Mouse (Mus musculus) embryonic stem cell, embryonic (primary cell): ENCODE results near the gene Enpp5.

Experiments
- CTCF ChIA-PET, 4 experiments: fragments of 300-600 bp in 2 of 4; fragments of 350-600 bp in 2 of 4; sonication (Branson Sonifier 250); formaldehyde crosslinking; loops; one replicate each; lab custom pipeline; 2022; ENCODE audit warnings: inconsistent platforms in 2 of 4; lab: Charles Lee
- POLR2A ChIA-PET, 4 experiments: fragments of 300-600 bp in 2 of 4; fragments of 350-600 bp in 2 of 4; sonication (Branson Sonifier 250); formaldehyde crosslinking; loops; one replicate each; lab custom pipeline; 2022; ENCODE audit warnings: antibody characterized with exemption in 4 of 4, inconsistent platforms in 1 of 4; lab: Charles Lee

The Enpp5 gene

DNA sequence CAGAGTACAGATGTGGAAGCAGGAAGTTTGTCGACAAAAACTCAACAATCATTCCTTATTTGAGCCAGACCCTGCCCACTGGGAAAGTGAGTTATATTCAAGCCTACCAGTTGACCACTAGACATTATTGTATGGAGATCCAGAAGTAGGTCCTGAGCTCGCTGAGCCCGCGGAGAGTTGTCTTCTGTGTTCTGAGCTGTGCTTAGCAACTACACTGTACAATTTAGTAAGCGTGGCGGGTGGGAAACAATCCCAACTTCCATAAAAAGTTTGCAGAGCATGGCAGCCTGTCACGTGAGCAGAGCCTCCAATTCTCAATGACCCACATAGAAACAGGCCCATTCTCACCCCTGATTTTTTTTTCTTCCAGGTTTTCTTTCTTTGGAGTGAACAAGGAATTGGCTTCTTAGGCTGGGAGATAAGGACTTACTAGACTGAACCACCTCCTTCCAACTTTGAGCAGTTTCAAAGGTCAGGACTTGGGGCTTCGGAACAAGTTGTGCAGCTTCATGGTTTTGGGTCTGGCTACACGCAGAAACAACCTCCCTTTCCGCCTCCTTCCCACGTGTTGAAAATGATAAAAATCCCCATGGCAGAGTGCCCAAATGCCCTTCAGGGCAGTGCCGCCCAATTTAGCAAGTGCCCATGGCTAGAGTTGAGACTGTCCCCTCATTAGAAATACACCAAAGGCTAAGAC, 1.3 kb upstream of the Enpp5 start:
- ChIA-PET POLR2A (interaction anchor here in 2 of 4 experiments (1.5 to 1.8 kb wide), 2 partner anchors 28 kb away, joined by 4 to 9 read pairs; partner anchors contain the start of gene Enpp4 (in 2 of the 2)), CTCF (interaction anchor here in 3 of 4 experiments (0.5 to 1.8 kb wide), 6 partner anchors 14 to 378 kb away, joined by 3 to 6 read pairs (median 3); no protein-coding TSS in a partner anchor)

- POLR2A ChIA-PET: interaction anchor here in 3 of 4 experiments (1.2 to 1.8 kb wide), 3 partner anchors 9 to 28 kb away, joined by 3 to 9 read pairs (median 4); partner anchors contain the start of gene Enpp4 (in 2 of the 3)
- CTCF ChIA-PET: interaction anchor here (0.5 to 1.2 kb wide), 7 partner anchors 13 to 379 kb away, joined by 3 to 6 read pairs (median 3); no protein-coding TSS in a partner anchor
Measured at GRCm38 (mm10) chr17:44077843-44078160, 811 bp upstream of the Enpp5 start.

- ChIA-PET POLR2A (no interaction called here), CTCF (no interaction called here)
Measured at GRCm38 (mm10) chr17:44083156-44083555, 4.5 kb downstream of the Enpp5 start.

- ChIA-PET CTCF (no interaction called here), POLR2A (interaction anchor here in 1 of 4 experiments (0.8 kb wide), 1 partner anchor 18 kb away, joined by 3 read pairs; no protein-coding TSS in a partner anchor)
Measured at GRCm38 (mm10) chr17:44088226-44088625, 9.6 kb downstream of the Enpp5 start.

- ChIA-PET POLR2A (no interaction called here), CTCF (interaction anchor here in 1 of 4 experiments (0.9 kb wide), 1 partner anchor 13 kb away, joined by 3 read pairs; no protein-coding TSS in a partner anchor)
Measured at GRCm38 (mm10) chr17:44090916-44091315, 12.3 kb downstream of the Enpp5 start.

- POLR2A ChIA-PET: interaction anchor here in 1 of 4 experiments (0.7 kb wide), 1 partner anchor 859 kb away, joined by 4 read pairs; no protein-coding TSS in a partner anchor
- CTCF ChIA-PET: interaction anchor here in 2 of 4 experiments (0.6 to 0.9 kb wide), 2 partner anchors 14 to 213 kb away, joined by 3 read pairs; no protein-coding TSS in a partner anchor
Measured at GRCm38 (mm10) chr17:44091512-44091911, 12.9 kb downstream of the Enpp5 start.

- ChIA-PET CTCF (interaction anchor here in 1 of 4 experiments (0.5 kb wide), 1 partner anchor 191 kb away, joined by 3 read pairs; no protein-coding TSS in a partner anchor), POLR2A (no interaction called here)
Measured at GRCm38 (mm10) chr17:44100486-44100885, 21.9 kb downstream of the Enpp5 start.

DNA sequence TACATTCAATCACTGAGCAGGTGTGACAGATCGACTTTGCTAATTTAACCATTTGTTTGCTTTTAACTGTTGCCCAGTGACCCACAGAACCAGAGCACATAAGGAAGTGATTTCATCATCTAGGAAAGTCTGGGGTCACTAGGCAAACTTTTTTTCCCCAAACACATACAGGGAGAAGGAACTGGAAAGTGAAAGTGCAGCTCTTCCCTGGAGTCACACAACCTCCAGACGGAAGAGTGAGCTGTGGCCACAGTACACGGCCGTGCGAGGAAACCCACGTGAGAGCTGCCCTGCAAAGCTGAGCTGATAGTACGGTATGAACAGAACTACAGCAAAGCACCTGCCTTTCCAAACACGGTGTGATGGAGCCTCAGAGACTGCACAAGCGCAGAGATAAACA, 22.3 kb downstream of the Enpp5 start:
- POLR2A ChIA-PET: no interaction called here
- CTCF ChIA-PET: interaction anchor here in 1 of 4 experiments (0.5 kb wide), 1 partner anchor 191 kb away, joined by 3 read pairs; no protein-coding TSS in a partner anchor

DNA sequence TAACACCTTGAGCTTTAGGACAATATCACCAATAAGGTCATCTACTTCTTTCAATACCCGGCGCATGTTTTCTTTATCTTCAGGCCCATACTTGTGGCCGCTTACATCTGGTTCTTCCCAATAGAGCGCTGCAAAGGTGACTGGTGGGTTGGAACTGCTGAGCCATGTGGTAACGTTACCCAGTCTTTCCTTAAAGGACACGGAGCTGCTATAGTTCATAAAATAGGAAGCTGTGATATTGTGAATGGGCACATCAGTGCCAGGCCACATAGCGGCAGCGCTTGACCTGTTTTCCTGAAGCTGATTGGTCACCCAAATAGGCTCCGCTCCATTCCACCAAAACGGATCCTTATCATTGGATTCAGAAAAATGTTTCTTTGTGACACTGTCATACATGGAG, 23.3 kb downstream of the Enpp5 start:
- POLR2A ChIA-PET: interaction anchor here in 1 of 4 experiments (0.6 to 0.7 kb wide), 2 partner anchors 503 to 779 kb away, joined by 3 to 4 read pairs; no protein-coding TSS in a partner anchor
- CTCF ChIA-PET: no interaction called here

DNA sequence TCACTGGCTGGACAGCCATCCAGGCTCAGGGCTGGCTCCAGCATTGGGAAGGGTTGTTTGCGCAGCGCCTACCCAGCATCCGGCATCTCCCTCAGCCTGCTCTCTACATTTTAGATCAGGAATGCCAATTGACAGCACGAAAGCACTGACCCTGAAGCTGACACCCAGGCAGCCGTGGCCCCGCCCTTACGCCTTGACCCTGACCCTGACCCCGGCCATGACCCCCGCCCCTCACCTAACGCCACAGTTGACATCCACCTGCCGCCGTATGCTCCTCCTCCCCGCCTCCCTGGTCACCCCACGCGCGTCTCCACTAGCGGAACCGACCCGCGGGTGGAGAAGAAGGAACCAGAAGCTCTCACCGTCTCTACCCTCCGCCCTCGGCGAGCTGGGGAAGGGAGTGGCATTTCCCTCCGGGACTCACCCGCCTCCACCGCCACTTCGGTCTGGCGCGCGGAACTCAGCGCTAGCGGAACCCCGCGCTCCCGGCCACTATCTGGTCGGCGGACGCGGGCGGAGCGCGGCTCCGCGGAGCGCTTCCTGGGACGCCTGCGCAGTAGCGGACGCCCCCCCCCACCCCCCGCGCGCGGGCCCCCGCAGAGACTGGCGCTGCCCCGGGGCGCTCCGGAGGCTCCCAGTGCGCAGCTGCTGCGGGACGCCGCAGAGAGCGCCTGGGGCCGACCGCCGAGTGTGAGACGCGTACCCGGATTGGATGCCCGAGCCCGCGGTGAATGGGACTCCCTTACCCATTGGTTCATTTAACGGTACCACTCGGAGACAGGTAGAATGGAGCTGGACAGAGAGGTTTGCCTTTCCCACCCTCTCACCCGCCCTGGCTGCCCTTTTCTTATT, 26.9 kb downstream of the Enpp5 start, which contains the start of gene Enpp4:
Enpp4 (minus strand) TSS at position 523 of the 852 bp plus-strand sequence.
- CTCF ChIA-PET: interaction anchor here in 3 of 4 experiments (0.5 to 0.9 kb wide), 5 partner anchors 11 to 502 kb away, joined by 3 to 7 read pairs (median 4); no protein-coding TSS in a partner anchor
- POLR2A ChIA-PET: interaction anchor here (0.5 to 2.8 kb wide), 18 partner anchors 9 to 371 kb away, joined by 3 to 9 read pairs (median 3); partner anchors contain the start of gene Enpp5 (in 2 of the 4)

DNA sequence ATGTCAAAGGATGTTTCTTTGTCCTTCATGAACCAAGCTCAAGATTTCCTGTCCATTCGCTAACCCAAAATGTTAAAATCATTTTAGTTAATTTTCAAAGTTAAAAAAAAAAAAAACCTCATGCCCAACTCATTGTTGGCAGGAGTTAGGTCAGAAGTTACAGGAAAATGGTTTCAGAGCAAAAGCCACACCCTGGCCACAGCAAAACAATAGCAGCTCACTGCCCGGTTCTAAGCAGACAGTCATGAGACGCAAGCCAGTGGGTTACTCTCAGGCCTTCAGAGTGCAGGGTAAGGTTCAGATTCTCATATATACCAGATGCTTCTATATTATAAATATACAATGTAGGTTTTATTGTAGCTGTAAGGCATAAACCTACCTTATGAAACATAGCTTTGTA, 29.7 kb downstream of the Enpp5 start:
- POLR2A ChIA-PET: interaction anchor here in 1 of 4 experiments (1.1 kb wide), 1 partner anchor 8 kb away, joined by 4 read pairs; no protein-coding TSS in a partner anchor

DNA sequence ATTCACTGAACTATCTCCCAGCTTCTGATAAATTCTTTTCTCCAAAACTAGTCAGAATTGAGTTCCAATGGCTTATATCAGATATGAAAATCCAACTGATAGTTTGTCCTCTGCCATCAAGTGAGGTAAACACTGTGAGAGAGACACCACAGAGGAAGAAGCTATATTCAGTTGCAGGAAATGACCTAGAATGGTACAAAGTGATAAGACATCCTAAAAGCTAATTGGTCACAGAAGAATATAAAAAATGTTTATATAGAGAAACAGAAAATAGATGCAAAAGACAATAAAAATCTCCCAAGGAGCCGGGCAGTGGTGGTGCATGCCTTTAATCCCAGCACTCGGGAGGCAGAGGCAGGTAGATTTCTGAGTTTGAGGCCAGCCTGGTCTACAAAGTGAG, 38.0 kb downstream of the Enpp5 start:
- ChIA-PET CTCF (interaction anchor here (0.6 to 1.1 kb wide), 4 partner anchors 11 to 228 kb away, joined by 3 to 6 read pairs (median 3); partner anchors contain the start of gene Enpp4 (in 1 of the 4)), POLR2A (interaction anchor here in 2 of 4 experiments (1.0 to 1.8 kb wide), 3 partner anchors 8 to 11 kb away, joined by 3 to 7 read pairs (median 4); partner anchors contain the start of gene Enpp4 (in 2 of the 2))

More for the DNA sequence above, 29.7 kb downstream of the Enpp5 start:
- CTCF ChIA-PET: interaction anchor here in 1 of 4 experiments (0.6 kb wide), 1 partner anchor 276 kb away, joined by 5 read pairs; no protein-coding TSS in a partner anchor

DNA sequence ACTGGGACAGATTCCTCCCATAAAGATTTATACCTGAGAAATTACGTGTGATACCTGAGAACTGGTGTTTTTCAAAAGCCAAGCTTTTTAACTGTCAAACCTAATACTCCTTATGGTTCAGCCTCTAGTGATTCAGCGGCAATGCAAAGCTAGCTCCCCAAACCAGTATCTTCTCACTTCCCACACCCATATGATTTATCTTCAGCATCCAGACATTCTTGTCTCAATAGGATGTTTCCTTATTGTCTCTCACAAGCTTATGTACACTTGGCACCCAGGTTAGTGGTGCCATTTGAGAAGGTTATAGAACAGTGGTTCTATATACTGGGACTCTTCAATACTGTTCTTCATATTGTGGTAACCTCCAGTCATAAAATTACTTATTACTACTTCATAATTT, 39.1 kb downstream of the Enpp5 start:
- ChIA-PET POLR2A (interaction anchor here in 3 of 4 experiments (0.6 to 1.8 kb wide), 3 partner anchors 11 to 21 kb away, joined by 3 to 9 read pairs (median 4); partner anchors contain the start of gene Enpp4 (in 1 of the 3)), CTCF (interaction anchor here in 1 of 4 experiments (0.6 kb wide), 1 partner anchor 789 kb away, joined by 3 read pairs; no protein-coding TSS in a partner anchor)

- POLR2A ChIA-PET: interaction anchor here (0.5 to 1.8 kb wide), 4 partner anchors 11 to 165 kb away, joined by 3 to 9 read pairs (median 4); partner anchors contain the start of gene Enpp4 (in 1 of the 4)
- CTCF ChIA-PET: interaction anchor here in 1 of 4 experiments (0.6 kb wide), 1 partner anchor 789 kb away, joined by 3 read pairs; no protein-coding TSS in a partner anchor
Measured at GRCm38 (mm10) chr17:44118231-44118630, 39.6 kb downstream of the Enpp5 start.

GRCm38 (mm10) chr17:44121366-44122100, 42.9 kb downstream of the Enpp5 start:
- POLR2A ChIA-PET: interaction anchor here in 2 of 4 experiments (0.7 to 1.5 kb wide), 3 partner anchors 16 to 39 kb away, joined by 3 to 7 read pairs (median 6); partner anchors contain the start of gene Enpp4 (in 1 of the 2)
- CTCF ChIA-PET: no interaction called here

DNA sequence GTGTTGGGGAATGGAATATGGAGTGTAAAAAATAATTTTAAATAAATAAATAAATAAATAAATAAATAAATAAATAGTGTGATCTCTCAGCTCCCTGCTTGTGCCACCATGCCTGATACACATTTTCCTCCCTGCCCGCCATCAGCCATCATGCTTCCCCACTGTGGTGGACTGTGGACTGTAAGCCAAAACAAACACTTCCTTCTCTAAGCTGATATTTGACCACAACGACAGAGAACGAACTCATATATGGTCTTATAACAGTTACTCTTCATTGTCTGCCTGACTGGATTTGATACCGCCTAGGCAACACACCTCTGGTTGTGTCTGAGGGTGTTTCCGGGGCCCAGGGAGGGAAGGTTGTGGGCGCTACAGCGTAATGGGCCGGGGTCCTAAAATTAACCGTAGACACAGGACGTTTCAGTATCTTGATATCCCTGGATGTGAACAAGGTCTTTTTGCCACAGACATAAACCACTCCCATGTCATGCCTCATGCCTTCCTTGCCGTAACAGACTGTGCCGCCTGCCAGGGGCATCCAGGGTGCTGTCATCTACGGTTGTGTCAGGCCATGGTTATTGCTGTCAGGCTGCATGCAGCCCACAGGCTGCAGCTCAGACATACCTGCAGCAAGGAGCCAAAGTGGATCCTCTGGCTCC, 50.6 kb downstream of the Enpp5 start:
- ChIA-PET CTCF (interaction anchor here in 3 of 4 experiments (0.5 to 1.4 kb wide), 9 partner anchors 13 to 521 kb away, joined by 3 to 6 read pairs (median 3); partner anchors contain the start of gene Enpp5 (in 1 of the 3)), POLR2A (interaction anchor here in 1 of 4 experiments (0.9 to 1.1 kb wide), 2 partner anchors 23 to 50 kb away, joined by 3 read pairs; partner anchors contain the start of gene Enpp5)
